Mouse (Mus musculus) CH12F3 (cell line): ENCODE results near the gene Kcnab1.

Experiments used
- in situ Hi-C: fragments of 300-500 bp; cut with MboI; formaldehyde crosslinking; loops from 2 replicates; pipeline ENCODE4 v1.14.3; 2020; ENCODE audit warnings: low sequenced_read_pairs

Gene Kcnab1

DNA sequence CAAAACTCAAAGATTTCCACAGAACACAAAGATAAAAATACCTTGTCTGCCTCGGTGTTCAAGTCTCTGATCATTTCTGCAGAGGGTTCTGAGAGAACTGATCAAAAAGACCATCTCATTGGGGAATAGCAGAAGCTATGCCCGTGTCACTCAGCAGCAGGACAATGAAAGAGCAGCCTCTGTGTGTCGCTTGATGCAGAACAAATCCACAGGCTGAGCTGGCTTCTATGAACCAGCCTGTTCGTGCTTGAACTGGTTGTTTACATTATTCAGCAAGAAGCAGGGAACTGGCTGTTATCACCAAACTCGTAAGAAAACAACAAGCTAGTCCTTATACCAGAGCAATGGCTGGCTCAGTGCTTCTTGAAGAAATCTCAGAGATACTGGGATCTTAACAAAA lies 193.4 kb downstream of the Kcnab1 start:
- in situ Hi-C loops: no loop called here

- in situ Hi-C loops: no loop called here
Observed at GRCm38 (mm10) chr3:65315837-65316236, 206.7 kb downstream of the Kcnab1 start.

GRCm38 (mm10) chr3:65316738-65317137 lies 207.6 kb downstream of the Kcnab1 start:
- in situ Hi-C loops: no loop called here

DNA sequence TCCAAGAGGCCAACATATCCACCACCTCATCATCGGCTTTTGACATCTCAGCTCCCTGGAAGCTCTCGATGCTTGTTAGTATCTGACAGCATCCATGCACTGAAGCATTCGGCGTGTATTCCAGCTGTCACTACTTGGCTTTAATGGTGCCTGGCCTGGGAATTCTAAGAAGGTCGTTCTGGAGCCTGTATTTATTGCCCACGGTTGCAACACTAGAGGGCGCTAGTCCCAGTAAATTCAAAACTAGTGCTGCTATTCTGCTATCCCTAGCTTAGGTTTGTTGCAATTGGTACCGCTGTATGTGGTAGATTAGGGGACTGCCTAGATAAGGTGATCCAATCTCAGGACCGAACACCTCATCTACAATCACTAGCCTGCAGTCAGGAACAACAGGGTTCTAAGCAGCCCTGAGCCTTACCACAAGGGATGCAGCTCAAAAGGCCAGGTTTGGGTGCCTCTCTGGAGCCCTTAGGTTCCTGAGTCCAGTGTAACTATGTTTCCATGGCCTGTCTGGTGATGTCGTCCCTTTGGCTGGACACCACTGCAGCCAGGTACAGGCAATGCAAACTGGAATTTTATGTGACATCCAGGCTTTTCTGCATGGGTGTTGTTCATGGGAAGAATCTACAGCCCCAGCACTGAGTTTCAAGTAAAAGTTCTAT lies 208.8 kb downstream of the Kcnab1 start:
- in situ Hi-C loops: no loop called here

DNA sequence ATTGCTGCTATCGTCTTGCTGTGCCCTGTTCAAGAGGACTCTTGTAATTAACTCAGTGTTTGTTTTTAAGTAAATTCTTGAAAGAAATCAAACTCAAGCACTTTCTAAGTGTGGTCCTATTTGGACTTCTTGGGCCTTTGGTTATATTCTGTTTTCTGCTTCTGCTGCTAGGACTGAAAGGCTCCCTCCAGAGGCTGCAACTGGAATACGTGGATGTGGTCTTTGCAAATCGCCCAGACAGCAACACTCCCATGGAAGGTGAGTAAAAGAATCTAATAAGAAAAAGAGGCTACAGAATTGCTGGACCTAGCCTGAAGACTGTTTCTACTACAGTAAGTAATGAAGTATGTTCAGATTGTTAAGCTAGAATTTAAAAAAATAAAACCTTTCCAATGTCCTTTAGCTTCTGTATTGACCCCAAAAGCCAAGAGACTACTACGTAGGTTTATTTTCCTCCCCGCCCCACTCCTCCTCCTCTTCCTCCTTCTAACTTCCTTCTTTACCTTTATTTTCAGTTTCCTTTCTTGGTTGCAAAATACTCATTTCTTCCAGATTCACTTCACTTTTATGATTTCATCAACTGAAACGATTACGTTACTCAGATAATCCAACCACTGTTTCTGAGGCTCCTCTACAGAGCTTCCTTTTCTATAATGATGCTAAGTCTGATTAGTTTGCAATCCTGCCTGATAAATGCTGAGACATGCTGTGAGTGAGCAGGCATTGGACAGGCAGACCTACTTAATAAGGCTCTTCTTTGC lies 210.2 kb downstream of the Kcnab1 start:
- in situ Hi-C loops: no loop called here

- in situ Hi-C loops: no loop called here
Observed at GRCm38 (mm10) chr3:65320990-65321389, 211.8 kb downstream of the Kcnab1 start.

- in situ Hi-C loops: no loop called here
Observed at GRCm38 (mm10) chr3:65321981-65322779, 213.0 kb downstream of the Kcnab1 start.

DNA sequence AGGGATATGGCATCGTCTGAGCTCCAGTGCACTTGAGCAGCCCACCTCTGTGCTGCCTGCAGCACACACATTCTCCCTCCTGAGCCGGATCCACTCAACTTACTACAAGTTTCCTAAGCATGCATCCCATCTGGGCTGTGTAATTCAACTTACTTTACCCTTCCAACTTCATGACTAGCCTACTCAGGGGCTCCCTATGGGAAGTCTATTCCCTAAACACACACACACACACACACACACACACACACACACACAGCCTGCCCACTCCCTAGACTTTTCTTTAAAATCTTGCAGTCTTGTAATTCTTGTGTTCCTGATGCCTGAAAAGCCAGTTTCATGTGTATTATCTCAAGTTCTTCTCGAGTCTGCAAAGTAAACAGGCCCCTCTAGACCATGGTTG lies 216.1 kb downstream of the Kcnab1 start:
- in situ Hi-C loops: no loop called here

DNA sequence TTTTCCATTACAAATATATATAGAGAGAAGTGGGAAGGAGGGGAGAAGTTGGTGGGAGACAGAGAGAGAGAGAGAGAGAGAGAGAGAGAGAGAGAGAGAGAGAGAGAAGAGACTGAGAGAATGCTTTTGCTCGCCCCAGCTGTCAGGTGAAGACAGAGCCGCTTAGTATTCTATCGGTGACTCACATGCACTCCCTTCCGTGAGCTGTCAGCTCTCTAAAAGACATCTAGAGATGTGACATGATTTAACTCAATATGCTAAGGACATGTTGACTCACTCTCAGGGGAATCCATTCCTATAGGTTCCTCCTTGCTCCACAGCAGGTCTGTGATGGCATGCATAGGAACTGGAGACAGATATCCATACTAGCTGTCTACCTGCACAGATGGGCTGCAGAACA lies 219.6 kb downstream of the Kcnab1 start:
- in situ Hi-C loops: no loop called here

GRCm38 (mm10) chr3:65337835-65338464 lies 228.8 kb downstream of the Kcnab1 start:
- in situ Hi-C loops: no loop called here

DNA sequence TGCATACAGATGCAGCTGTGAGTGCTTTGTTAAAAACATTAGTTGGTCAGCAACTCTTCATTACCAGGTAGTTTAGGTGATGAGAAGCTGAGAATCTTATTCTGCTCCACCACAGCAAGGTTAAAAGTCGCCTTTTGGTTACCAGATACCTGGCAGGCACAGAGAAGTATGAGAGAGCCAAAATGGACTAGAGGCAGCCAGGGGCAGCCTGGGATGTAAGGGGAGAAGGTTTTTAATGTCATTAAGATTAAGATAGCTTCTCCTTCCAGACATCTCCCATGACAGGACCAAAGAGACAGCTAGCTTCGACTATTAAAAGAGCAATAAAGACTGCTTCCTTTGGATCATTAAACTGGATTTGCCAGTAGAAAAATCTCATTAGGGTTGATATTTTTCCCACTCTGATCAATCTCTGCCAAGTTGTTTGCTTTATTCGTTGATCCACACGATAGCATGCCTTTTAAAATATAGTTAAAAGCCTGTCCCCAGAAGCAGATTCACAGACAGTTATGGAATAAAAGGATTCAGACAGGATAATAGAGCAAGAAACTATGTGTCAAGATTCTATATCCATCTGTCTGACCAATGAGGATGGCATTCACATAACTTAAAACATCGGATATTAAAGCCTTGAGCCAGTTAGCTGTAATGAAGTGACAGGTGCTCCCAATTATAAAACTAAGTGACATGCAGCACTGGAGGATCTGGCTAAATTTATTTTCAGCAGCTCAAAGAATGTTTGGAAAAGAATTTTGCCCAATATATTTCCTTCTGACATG lies 231.2 kb downstream of the Kcnab1 start:
- in situ Hi-C loops: no loop called here

- in situ Hi-C loops: no loop called here
Observed at GRCm38 (mm10) chr3:65346176-65346575, 237.0 kb downstream of the Kcnab1 start.

- in situ Hi-C loops: no loop called here
Observed at GRCm38 (mm10) chr3:65352278-65353127, 243.3 kb downstream of the Kcnab1 start.

DNA sequence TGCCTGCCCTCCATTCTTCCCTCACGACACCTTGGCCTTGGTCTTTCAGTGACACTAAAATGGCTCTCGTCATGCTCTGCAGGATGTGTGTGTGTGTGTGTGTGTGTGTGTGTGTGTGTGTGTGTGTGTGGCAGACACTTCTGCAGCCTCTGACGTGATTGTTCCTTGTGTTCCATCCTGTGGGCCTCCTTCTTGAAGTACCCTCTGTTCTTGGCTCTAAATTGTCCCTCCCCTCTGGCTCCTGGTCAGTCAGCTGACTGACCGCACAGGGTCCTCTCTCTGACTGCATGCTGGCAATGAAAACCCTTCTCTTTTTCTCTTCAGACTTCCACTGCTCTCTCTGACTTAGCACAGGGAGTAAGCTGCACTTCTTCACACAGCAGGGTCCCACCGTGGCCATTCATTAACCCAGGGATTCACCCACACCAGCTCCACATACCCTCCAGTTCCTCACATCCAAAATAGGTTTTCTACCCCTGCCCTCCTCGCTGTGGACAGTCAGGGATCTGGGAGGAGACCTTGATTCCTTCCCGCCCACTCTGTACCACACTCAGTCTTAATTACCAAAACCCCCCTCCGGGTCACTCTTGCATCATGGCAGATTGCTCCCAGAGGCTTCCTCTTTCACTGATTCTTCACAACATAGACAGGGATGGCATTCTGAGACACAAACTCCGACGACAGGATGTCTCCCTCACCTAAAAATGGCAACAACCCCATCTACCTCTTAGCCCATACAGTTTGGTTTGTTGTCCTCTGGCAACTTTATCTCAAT lies 244.3 kb downstream of the Kcnab1 start:
- in situ Hi-C loops: no loop called here

DNA sequence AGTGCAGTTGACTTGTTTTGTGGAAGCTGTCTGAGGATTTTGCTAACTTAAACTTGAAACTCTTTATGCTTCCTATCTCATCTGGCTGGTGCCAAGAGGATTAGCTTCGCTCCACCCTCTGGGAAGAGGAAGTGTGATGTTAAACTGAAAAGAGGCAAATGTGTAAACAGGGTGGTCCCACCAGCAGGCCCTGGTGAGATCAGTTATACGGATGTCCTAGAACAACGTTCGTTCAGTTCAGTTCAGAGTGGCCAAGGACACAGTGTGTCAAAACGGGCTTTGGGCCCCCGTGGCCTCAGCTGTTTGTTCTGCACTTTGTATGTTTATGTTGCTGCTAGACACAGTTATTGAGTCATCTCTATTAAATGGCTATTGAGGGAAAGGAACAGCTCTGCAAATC lies 246.3 kb downstream of the Kcnab1 start:
- in situ Hi-C loops: no loop called here

DNA sequence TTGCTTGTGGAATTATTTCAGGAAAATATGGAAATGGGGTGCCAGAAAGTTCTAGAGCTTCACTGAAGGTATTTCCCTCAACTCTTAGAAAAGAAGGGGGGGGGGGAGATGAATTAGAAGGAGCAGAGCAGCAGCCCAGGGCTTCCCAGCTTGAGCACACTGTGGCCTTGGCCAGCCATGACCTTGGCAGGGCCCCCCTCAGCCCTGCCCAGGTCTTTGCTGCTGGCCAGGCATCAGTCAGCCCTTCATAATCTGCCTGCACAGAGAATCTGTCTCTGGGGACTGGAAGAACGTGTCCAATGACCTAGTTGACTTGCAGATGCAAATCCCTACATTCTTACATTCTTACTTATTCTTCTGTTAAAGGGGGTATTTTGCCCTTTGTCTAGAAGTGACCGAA lies 249.1 kb downstream of the Kcnab1 start:
- in situ Hi-C loops: no loop called here

- in situ Hi-C loops: no loop called here
Observed at GRCm38 (mm10) chr3:65358841-65359240, 249.7 kb downstream of the Kcnab1 start.

GRCm38 (mm10) chr3:65360163-65360969 lies 251.2 kb downstream of the Kcnab1 start:
- in situ Hi-C loops: no loop called here
